Mouse (Mus musculus) spleen, adult 10 weeks (tissue): ENCODE data around the gene Ces2a. TPM values are rescaled to one million over a fixed set of nuclear protein-coding genes. Genes with fewer than 3 reads are reported as not detected.

Experiments
- polyA plus RNA-seq: library from polyadenylated mRNA; stranded (reverse); fragments of 350-450 nt; fragmentation: Illumina TruSeq; extraction: RNeasy Lipid Tissue Mini Kit (QIAGEN cat#74804); gene quantifications from one replicate; pipeline ENCODE4 v1.2.3, GENCODE M21; 2015; ENCODE audit warnings: low replicate concordance; ENCODE audit not compliant: insufficient read depth

Ces2a gene
- not detected for polyA plus RNA-seq

GRCm38 (mm10) chr8:104733753-104734152, at the start of gene Ces2a:
TSS of gene Ces2a (plus strand) at chr8:104734003.

Other genes starting within 250 kb of the Ces2a start
- 4.2 TPM for gene Terb1, start 224.1 kb upstream of the Ces2a start, polyA plus RNA-seq
- 107 TPM for gene Nae1, start 199.4 kb upstream of the Ces2a start, polyA plus RNA-seq
- gene Car7, start 199.3 kb upstream of the Ces2a start, polyA plus RNA-seq = 1.5 TPM
- gene Pdp2, start 142.6 kb upstream of the Ces2a start, polyA plus RNA-seq = 6.9 TPM
- gene Cdh16, start 109.6 kb upstream of the Ces2a start, polyA plus RNA-seq = not detected
- 4.9 TPM for gene Rrad, start 102.7 kb upstream of the Ces2a start, polyA plus RNA-seq
- gene Ciao2b, start 92.0 kb upstream of the Ces2a start, polyA plus RNA-seq = 21.5 TPM
- 0.08 TPM for gene Ces2b, start 97.6 kb downstream of the Ces2a start, polyA plus RNA-seq
- gene Ces2c, start 113.1 kb downstream of the Ces2a start, polyA plus RNA-seq = 0.91 TPM
- gene Ces2e, start 192.3 kb downstream of the Ces2a start, polyA plus RNA-seq = 0.21 TPM
- not detected for gene Ces2f, start 213.4 kb downstream of the Ces2a start, polyA plus RNA-seq
- 8.7 TPM for gene Ces2g, start 227.7 kb downstream of the Ces2a start, polyA plus RNA-seq